Mouse (Mus musculus) neutrophil, adult 59 days (primary cell): ENCODE results near the gene Sprr2f. TPM values are rescaled to one million over a fixed set of nuclear protein-coding genes. Genes with fewer than 3 reads are reported as not detected.

Source experiments
- total RNA-seq, 2 experiments: library from RNA; stranded (reverse); gene quantifications; 1 replicate in 1 of 2; 2 replicates in 1 of 2; pipeline ENCODE4 v1.2.4; 2023

Gene Sprr2f
- not detected for total RNA-seq

DNA sequence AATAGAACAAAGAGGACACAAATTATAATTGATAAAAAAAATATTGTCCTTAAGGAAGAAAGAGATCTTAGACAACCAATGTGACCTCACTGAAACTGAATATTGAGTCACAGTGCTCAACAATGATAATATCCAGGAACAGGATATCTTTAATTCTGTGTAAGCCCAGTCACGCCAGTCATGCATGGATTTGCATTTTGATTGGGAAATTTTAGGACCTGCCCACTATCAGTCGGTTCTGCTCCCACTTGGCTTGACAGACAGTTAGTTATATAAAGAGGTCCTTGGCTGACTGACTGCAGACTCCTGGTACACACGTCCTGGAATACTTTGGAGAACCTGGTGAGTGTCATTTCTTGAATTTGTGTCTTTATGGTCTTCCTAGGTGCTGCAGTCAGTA, at the start of gene Sprr2f:
Gene Sprr2f (plus strand): TSS at position 301 of the 400 bp plus-strand sequence.

DNA sequence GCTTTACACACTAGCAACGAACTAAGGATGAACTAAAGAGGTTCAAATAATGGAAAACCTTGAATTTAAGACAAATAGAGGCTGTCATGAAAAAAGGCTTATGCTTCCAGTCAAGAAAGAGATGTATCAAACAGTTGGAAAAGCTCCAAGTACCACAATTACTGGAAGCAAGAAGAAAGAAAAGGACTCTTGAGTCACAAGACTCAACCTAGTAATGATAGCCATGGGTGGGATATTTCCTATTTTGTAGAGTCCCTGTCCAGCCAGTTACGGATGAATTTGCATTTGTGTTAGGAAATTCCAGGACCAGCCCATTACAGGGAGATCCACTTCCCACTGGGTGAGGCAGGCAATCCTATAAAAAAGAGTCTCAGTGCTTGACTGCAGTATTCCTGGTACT, 48.7 kb upstream of the Sprr2f start, which contains the start of gene Sprr2b:
Gene Sprr2b (plus strand): TSS at position 301 of the 400 bp plus-strand sequence.

DNA sequence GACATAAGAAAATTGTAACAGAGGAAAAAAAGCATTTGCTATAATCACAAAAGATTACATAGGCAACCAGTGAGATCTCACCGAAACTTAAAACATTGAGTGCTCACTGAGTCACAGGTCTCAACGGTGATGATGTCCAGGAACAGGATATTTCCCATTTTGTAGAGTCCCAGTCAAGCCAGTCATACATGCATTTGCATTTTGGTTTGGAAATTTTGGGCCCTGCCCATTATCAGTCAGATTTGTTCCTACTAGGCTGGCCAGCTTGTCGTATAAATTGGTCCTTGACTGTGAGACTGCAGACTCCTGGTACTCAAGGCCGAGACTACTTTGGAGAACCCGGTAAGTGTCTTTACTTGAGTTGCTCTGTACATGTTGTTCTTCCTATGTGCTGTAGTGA, 26.1 kb upstream of the Sprr2f start, which contains the start of gene Sprr2d:
Gene Sprr2d (plus strand): TSS at position 301 of the 400 bp plus-strand sequence.

DNA sequence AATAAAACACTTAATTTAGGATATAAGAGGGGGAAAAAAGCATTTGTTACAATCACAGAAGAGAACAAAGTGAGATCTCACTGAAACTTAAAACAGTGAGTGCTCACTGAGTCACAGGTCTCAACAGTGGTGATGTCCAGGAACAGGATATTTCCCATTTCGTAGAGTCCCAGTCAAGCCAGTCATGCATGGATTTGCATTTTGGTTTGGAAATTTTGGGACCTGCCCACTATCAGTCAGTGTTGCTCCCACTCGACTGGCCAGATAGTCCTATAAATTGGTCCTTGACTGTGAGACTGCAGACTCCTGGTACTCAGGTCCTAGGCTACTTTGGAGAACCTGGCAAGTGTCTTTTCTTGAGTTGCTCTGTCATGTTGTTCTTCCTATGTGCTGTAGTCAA, 13.1 kb upstream of the Sprr2f start, which contains the start of gene Sprr2e:
Gene Sprr2e (plus strand): TSS at position 301 of the 400 bp plus-strand sequence.

DNA sequence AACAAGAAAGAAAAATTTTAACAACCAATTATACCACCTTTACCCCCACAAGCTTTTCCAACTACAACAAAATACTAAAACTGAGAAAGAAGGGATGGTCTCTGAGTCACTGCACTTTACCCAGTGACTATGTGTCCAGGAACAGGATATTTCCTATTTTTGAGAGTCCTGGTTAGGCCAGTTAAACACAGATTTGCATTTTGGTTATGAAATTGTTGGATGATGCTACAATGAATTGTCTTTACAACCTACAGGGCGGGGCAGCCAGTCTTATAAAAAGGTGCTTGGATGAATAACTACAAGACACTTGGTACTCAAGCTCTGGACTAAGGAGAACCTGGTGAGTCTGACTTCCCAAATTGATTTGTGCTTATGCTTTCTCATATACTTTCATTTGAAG, 20.4 kb downstream of the Sprr2f start, which contains the start of gene Sprr2h:
Gene Sprr2h (plus strand): TSS at position 301 of the 400 bp plus-strand sequence.

DNA sequence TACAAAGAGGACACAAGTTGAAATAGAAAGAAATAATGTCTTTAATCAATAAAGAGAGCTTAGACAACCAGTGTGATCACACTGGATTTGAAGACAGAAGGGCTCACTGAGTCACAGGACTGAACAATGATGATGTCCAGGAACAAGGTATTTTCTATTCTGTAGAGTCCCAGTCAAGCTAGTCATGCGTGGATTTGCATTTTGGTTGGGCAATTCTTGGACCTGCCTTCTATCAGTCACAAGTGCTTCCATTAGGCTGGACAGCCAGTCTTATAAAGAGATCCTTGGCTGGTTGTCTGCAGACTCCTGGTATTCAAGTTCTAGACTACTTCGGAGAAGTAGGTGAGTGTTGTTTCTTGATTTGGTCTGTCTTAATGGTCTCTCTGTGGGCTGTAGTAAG, 42.7 kb downstream of the Sprr2f start, which contains the start of gene Sprr2i:
Gene Sprr2i (plus strand): TSS at position 301 of the 400 bp plus-strand sequence.

Other genes starting within 250 kb of the Sprr2f start
- not detected for gene Prr9, start 241.2 kb upstream of the Sprr2f start, total RNA-seq
- not detected for gene Lelp1, start 222.4 kb upstream of the Sprr2f start, total RNA-seq
- gene Sprr2a1, start 149.4 kb upstream of the Sprr2f start, total RNA-seq: not detected
- gene Sprr2a2, start 149.3 kb upstream of the Sprr2f start, total RNA-seq: not detected
- gene Sprr2a3, start 79.8 kb upstream of the Sprr2f start, total RNA-seq: not detected
- not detected for gene Sprr2b, start 48.6 kb upstream of the Sprr2f start, total RNA-seq
- gene Sprr2d, start 26.0 kb upstream of the Sprr2f start, total RNA-seq: not detected
- gene Sprr2e, start 13.0 kb upstream of the Sprr2f start, total RNA-seq: not detected
- gene Sprr2h, start 20.5 kb downstream of the Sprr2f start, total RNA-seq: not detected
- gene Sprr2i, start 42.8 kb downstream of the Sprr2f start, total RNA-seq: not detected
- not detected for gene Sprr2j-ps, start 52.9 kb downstream of the Sprr2f start, total RNA-seq
- 1 to 10 TPM in 1 of 2 experiments, under 1 TPM in 1; 0.66 to 1.4 TPM for gene Gm9774, start 64.2 kb downstream of the Sprr2f start, total RNA-seq
- not detected for gene Sprr2k, start 67.4 kb downstream of the Sprr2f start, total RNA-seq
- gene Sprr1b, start 73.6 kb downstream of the Sprr2f start, total RNA-seq: not detected
- not detected for gene Sprr3, start 93.5 kb downstream of the Sprr2f start, total RNA-seq
- not detected for gene Sprr1a, start 120.7 kb downstream of the Sprr2f start, total RNA-seq
- gene Sprr4, start 135.3 kb downstream of the Sprr2f start, total RNA-seq: not detected
- gene 2310046K23Rik, start 169.3 kb downstream of the Sprr2f start, total RNA-seq: not detected
- not detected for gene Ivl, start 208.5 kb downstream of the Sprr2f start, total RNA-seq
- gene Smcp, start 223.8 kb downstream of the Sprr2f start, total RNA-seq: not detected
- gene 2210017I01Rik, start 242.3 kb downstream of the Sprr2f start, total RNA-seq: not detected